Mouse (Mus musculus): ENCODE measurements at regions not wholly inside any gene's neighbourhood (a gene's known extent, or its start where the extent isn't known, plus 50 kb on each side); places are given as distances from the start of the nearest gene placed in this dataset.

DNA sequence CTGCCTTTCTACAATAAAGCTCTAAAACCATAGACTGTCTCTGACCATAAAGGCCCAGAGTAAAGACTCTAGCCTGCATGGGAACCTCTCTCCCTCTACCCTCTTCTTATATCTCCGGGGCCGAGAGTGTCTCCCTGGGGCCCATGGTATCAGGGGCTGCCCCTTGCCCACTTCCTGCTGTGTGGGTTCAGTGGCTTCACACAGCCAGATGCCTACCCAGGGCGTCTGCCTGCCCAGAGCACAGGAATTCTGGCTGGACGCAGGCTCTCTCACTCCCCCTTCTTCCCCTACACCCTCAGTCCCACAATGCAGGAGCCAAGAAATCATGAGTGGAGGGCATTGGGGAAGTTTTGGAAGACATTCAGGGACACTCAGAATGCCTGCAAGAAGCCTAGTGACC, 150.8 kb downstream of the Bod1 start:
- TF ChIP-seq SRF (IDR thresholded peaks at IDR 0.05; ENCODE audit: control insufficient read depth, insufficient read length, low read depth) (no peak), POLR2A (IDR thresholded peaks at IDR 0.05; ENCODE audit: insufficient read length, low read depth) (no peak)
